10 mouse cellular contexts compared by ENCODE assay signal in the genomic region with DNA sequence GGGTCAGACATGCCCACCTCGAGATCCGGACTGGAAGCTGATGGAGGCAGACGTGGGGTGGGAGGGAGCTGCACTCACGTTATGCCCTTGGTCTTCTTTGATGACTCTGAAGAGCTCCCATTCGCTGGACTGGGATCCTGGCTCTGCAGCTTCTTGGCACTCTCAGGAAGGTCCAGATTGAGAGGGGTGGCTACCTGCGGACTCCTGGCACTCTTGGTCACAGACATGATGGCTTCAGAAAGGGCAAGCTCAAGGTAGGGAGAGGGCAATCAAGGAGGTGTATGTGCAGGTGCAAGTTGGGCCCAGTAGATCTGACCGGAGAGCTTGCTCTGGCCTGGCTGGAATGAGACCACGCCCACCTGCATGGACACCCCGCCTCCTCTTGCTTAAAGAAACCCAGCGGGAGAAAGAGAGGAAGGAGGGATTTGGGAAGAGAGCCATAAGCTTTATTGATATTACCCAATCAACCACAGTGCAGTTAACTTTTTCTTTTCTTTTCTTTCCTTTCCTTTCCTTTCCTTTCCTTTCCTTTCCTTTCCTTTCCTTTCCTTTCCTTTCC. TPM values are rescaled to one million over a fixed set of nuclear protein-coding genes. Genes with fewer than 3 reads are reported as not detected.
A peak's percentile ranks its signal among the peaks of the same experiment; 100 is the strongest.
DNase-seq lines count a peak whose midpoint lies in the region; ATAC-seq lines count a peak whose summit lies in the region.
"Had no signal": no experiment of that assay in that cellular context is flagged by ENCODE, and none has a peak within 500 bp of the region (broad histone marks: within the 10 kb centered on the region; RNA-seq: fewer than 3 reads in every experiment).

A gene (minus strand): TSS at position 345 of the 559 bp plus-strand sequence.

- H3K9me3 ChIP-seq in stomach, embryonic 14.5 days (ENCODE audit: control insufficient read depth, low read depth, low read length): no peaks in the 10 kb centered on the region
- no peaks in the 10 kb centered on the region for H3K9me3 ChIP-seq in forebrain, embryonic 14.5 days (replicated peaks; ENCODE audit: control insufficient read depth, low read length)
- H3K9me3 ChIP-seq: embryonic facial prominence, embryonic 15.5 days had no signal

- ATAC-seq in stomach, embryonic 14.5 days (ENCODE audit: insufficient number of reproducible peaks, insufficient read depth, low FRiP score, low read depth): 0 out of 2 replicates have a peak, but pooled peaks have one; percentile 23
- ATAC-seq in forebrain, embryonic 14.5 days: no peak
- ATAC-seq: Patski had no signal

- H3K9ac ChIP-seq in stomach, embryonic 14.5 days (replicated peaks; ENCODE audit: low read depth, low read length): no peak within 1 kb of the TSS
- no peak within 1 kb of the TSS for H3K9ac ChIP-seq in forebrain, embryonic 14.5 days (ENCODE audit: low read length)
- H3K9ac ChIP-seq: embryonic facial prominence, embryonic 15.5 days had no signal

- H3K4me3 ChIP-seq in stomach, embryonic 14.5 days (ENCODE audit: low read depth, low read length): no peak within 1 kb of the TSS
- H3K4me3 ChIP-seq in forebrain, embryonic 14.5 days (ENCODE audit: low read depth, low read length): no peak within 1 kb of the TSS
- H3K4me3 ChIP-seq: embryonic facial prominence, embryonic 15.5 days had no signal

- H3K27ac ChIP-seq in stomach, embryonic 14.5 days (ENCODE audit: low read length): no peak within 1 kb of the TSS
- H3K27ac ChIP-seq in forebrain, embryonic 14.5 days (ENCODE audit: low read depth, low read length): no peak within 1 kb of the TSS

- H3K27me3 ChIP-seq in stomach, embryonic 14.5 days (ENCODE audit: control insufficient read depth, insufficient read depth, low read length): no peaks in the 10 kb centered on the region
- H3K27me3 ChIP-seq in forebrain, embryonic 14.5 days (replicated peaks; ENCODE audit: control insufficient read depth, insufficient read depth, low read length): no peaks in the 10 kb centered on the region
- H3K27me3 ChIP-seq: embryonic facial prominence, embryonic 15.5 days had no signal

- H3K36me3 ChIP-seq in stomach, embryonic 14.5 days (ENCODE audit: control insufficient read depth, insufficient read depth, low read length): no peaks in the 10 kb centered on the region
- H3K36me3 ChIP-seq in forebrain, embryonic 14.5 days (ENCODE audit: control insufficient read depth, insufficient read depth, low read length): no peaks in the 10 kb centered on the region
- H3K36me3 ChIP-seq: embryonic facial prominence, embryonic 15.5 days had no signal

- no peak within 1 kb of the TSS for H3K4me2 ChIP-seq in stomach, embryonic 14.5 days (replicated peaks; ENCODE audit: low read depth, low read length)
- H3K4me2 ChIP-seq in forebrain, embryonic 14.5 days (ENCODE audit: low read length): no peak within 1 kb of the TSS
- H3K4me2 ChIP-seq: embryonic facial prominence, embryonic 15.5 days had no signal

- WGBS in stomach, embryonic 14.5 days: 32% methylated on average over 10 of the region's 10 CpGs
- 20% methylated on average over 10 of the region's 10 CpGs for WGBS in forebrain, embryonic 14.5 days

- peak; percentile 30 for DNase-seq in ovary, postnatal 36 days (ENCODE audit: low spot score)
- DNase-seq in ovary, postnatal 14 days (ENCODE audit: low spot score): no peak
- DNase-seq in cerebellum, adult 11-12 months: peak; percentile 88
- peak; percentile 52 to 58 for DNase-seq in kidney, postnatal 4 days
- DNase-seq in frontal cortex, postnatal 14 days (ENCODE audit: low spot score in 2 of 2): no peak
- no peak for DNase-seq in gastrocnemius, adult 8-10 months (ENCODE audit: low spot score in 2 of 2)
- DNase-seq in forebrain, embryonic 14.5 days (ENCODE audit: low spot score): no peak

- no peaks in the 10 kb centered on the region for H3K4me1 ChIP-seq in stomach, embryonic 14.5 days (ENCODE audit: control insufficient read depth, insufficient read depth, low read length)
- no peaks in the 10 kb centered on the region for H3K4me1 ChIP-seq in forebrain, embryonic 14.5 days (ENCODE audit: control insufficient read depth, insufficient read depth, low read length)
- H3K4me1 ChIP-seq: embryonic facial prominence, embryonic 15.5 days had no signal

RNA-seq across cellular contexts. Expression of the gene that starts here (rescaled TPM):
- polyA plus RNA-seq in stomach, embryonic 14.5 days (2014; fragmentation: Nextera tagmentation; extraction: Ambion mirVana): 0.10 and 0.22 TPM in 2 replicates
- 1 to 10 TPM in 2 of 4 experiments, under 1 TPM in 2; 0.36 to 1.2 (median 0.80) TPM for total RNA-seq in gastrocnemius, adult 8-10 months (2022)
- 0.15 and 0.27 TPM in 2 replicates for polyA plus RNA-seq in forebrain, embryonic 14.5 days (2014; fragmentation: Nextera tagmentation; extraction: Ambion mirVana)

Comparison
In these comparisons a context has a peak if more than half of its experiments do, and no peak if none do; other contexts are left out.
1. DNase-seq: peak in ovary, postnatal 36 days (single experiment), cerebellum, adult 11-12 months (single experiment) and kidney, postnatal 4 days (2 of 2); none in ovary, postnatal 14 days (single experiment), frontal cortex, postnatal 14 days (0 of 2), gastrocnemius, adult 8-10 months (0 of 2) and forebrain, embryonic 14.5 days (single experiment).
2. Peak in ATAC-seq in stomach, embryonic 14.5 days; RNA of the gene not detected or under 1 TPM.